Mouse (Mus musculus) lung, postnatal 36 days (tissue): Measurements from ENCODE around the gene Prkar2b.

Source experiments
- DNase-seq: peaks from one replicate; pipeline ENCODE4 v3.0.0; 2022; ENCODE audit warnings: mixed read lengths

Gene Prkar2b

DNA sequence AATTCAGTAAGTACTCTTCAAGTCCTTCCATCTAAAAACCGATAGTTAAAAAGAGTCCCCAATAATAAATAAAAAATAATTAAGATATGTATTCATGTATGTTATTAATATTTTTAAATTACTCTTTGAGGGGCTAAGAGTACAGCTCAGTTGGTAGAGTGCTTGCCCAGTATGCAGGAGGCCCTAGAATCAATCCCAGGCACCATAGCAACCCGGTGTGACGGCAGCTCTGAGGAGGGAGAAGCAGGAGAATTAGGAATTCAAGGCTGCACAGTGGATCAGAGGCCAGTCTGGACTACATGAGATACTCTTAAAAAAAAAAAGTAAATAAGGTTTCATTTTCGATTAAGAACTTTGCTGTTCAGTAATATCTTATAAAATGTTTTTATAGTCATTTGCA lies 53.5 kb downstream of the Prkar2b start:
- DNase-seq = no peak

DNA sequence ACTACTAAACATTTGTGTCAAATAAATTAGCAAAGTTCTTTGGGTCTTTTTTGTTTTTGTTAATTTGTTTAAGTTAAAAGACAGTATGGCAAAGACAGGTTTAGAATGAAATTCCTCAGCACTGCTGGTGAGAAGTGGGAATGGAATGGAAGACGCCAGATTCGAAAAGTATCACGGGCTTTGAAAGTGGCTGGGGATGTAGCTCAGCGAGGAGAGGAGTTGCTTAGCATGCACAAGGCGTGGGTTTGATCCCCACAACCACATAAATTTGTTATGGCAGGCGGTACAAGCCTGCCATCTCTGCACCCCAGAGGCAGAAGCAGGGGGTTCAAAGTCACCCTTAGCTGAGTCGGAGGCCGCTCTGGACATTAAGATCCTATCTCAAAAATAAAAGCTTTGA lies 54.1 kb downstream of the Prkar2b start:
- no peak for DNase-seq

DNA sequence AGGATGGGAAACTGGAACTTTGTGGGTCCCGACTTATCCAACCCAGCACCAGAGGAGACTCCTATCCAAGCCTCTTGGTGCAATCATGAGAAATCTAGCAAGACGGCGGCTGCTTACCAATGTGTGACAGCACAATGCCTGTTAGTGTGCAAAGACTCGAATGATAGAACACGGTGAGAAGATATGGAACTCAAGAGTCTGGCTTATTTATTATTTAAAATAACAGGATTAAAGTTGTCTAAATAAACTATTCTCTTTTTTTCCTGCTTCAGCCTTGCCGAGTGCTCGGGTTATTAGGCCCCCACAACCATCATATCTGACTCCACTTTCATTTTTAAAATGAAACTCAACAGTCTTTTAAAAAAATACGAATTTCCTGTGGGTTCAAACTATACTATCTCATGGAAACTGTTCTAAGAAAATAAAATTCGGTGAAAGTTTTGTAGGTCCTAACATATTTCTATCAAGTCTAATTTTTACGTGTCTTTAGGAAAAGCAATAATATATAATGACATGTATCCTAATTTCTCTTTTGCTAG lies 54.6 kb downstream of the Prkar2b start:
- no peak for DNase-seq

DNA sequence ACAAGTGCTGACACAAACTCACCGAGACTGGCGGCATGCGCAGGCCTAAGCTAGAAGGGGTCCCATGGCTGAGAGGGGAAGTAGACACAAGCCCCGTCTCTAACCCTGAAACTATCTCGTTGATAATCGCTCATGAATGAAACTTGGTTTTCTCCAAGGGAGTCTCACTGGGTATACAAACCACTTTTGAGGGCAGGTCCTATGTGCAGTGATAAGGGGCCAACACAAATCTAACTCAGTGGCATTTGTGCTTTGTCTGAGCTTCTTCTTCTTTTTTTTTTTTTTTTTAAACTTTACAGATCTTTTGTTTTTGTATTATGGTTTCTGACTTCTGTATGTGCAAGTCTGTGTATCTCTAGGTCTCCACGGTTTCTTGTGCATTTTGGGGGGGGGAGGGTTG lies 60.6 kb downstream of the Prkar2b start:
- no peak for DNase-seq

DNA sequence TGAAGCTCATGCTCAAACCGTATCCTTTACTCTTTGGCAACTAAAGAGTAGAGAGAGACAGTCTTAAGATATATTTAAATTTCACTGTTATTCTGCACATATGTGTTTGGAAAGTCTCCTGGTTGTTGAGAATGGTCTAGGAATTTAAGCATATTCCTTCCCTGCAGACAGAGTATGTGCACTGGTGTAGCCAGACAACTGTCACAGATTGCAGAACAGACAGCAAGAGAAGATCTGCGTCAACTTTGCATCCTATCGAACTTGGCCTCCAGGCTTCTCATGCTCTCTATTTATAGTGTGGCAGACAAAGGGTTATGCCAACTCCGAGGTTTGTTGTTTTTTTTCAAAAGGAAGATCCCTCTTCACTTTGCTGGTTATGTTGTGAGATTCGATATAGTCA lies 62.4 kb downstream of the Prkar2b start:
- DNase-seq = no peak

DNA sequence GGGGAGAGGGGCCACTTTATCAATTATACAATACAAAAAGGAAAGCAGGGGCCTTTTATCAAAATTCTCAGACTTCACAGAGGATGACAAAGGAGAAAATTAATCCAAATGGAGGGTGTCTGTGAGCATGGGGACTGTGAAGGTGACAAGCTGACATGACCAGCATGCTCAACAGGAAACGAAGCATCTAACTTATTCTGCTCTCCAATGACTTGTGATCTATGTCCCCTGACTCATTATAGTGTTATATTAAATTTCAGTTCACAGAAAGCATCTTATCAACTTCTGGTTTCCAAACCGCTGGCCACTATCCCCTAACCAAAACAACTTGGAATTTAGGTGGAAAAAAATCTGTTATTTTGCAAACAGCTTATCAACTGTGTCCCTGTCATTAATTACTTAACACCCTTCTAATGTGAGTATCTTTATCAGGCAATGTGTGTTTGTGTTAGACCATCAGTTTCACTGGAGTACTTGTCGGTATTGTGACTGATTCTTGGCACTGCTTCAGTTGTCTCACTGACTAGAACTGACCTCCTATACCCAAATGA lies 63.7 kb downstream of the Prkar2b start:
- no peak for DNase-seq

DNA sequence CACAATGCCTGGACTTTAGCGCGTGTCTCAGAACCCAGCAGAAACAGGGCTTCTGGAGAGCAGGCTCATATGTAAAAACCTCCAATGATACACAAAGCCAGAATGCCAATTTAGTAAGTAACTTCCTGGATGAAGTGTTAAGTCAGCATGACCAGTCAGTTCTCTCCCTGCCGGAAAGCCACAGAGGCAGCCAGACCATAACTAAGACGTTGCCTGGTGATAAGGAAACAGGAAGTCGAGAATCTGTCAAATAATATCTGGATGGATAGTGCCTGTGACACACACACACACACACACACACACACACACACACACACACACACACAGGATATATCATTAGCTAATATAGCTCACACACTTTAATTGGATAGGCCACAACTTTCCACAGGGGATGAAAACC lies 64.2 kb downstream of the Prkar2b start:
- DNase-seq = peak; percentile 61

DNA sequence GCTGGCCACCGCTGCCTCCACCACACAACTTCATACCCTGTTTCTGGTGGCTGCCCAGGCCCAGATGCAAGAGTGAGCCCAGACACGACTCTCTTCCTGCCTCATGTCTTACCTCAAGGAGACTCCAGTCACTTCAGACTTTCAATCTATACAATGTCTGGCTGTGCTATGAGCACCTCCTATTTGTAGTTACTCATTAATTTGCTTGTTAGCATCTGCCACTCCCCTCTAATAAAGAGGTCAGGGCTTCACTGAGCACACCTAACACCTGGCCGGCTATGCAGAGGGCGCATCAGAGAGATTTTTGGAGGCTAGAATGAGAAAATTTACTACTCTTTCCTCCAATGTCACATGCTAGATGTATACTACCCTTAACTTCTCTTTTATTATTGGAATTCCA lies 70.5 kb downstream of the Prkar2b start:
- no peak for DNase-seq

DNA sequence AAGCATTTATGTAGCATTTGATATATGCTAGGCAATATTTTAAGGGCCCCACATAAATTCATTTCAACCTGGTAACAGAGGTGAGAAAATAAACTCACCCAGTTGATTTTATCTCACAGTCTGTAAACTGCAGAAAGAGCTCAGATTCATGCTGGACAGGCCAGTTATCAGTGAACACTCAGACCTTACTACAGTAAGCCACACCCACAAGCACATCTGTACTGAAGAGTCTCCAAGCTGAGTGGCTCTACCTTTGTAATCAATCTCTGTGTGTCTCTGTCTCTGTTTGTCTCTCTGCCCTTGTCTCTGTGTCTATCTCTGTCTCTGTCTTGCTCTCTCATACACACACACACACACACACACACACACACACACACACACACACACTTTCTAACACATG lies 71.4 kb downstream of the Prkar2b start:
- no peak for DNase-seq

DNA sequence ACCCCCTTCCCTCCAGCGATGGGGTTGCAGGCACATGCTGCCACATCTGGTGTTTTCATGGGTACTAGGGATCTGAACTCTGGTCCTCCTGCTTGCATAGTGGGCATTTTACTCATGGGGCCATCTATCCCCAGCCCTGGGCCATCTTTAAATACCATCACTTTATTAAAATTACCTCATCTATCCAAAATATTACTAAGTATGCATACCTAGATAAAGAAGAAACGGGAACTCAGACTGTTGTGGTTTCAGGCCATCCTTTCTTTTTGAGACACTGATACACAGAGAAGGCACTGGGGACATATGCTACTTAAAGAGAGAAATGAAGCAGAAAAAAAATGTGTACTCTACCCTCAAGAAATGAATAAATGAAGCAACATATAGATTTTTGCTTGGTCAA lies 74.6 kb downstream of the Prkar2b start:
- DNase-seq = no peak

DNA sequence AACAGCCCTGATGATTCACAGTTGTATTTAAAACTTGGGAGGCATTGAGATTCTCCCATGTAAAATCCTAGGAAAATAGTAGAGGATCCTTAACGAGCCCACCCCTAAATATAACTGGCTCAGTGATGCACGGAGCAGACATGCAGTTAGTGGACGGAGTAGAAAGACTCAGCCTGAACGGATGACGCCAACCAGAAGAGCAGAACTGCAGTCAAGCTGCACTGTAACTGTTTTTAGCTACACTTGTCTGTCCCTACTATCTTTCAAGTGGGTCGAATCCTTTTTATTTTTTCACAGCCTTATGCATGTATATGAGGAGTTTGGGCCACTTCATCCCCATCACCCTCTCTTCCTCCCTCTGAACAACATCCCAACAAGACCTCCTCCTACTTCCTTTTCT lies 75.4 kb downstream of the Prkar2b start:
- DNase-seq = no peak

DNA sequence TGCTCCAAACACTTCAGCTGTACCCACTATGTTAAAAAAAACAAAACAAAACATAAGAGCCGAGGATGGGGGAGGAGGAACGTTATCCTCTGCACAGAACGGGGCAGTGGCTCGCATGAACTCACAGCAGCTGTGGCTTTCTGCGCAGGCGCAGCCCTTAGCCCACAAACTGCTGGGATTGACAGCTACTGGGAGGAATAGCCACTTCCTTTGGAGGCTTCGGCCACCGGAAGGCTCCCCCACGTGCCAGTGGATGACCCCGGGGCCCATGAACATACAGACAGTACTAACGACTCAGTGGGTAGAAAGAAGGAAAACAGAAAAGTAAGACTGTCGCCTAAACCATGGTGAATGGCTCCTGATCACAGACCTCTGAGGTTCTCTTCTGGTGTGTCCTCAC lies 76.4 kb downstream of the Prkar2b start:
- DNase-seq = no peak

DNA sequence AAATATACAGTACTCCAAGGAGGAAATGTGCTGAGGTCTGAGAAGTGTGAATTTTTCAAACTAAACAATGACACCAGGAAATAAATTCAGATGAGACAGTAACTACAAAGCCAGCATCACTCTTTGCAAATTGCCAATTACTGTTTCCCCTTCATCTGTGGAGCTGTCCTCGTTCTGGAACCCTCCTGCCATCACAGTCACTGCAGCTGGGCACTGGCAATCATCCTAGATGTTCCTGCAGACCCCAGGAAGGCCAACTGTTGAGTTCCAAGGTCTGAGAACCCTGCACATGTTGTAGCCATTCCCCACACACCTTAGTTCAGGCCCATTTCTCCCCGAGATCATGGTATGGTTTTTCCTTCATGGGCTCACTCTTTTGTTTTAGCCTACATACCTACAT lies 76.9 kb downstream of the Prkar2b start:
- no peak for DNase-seq

DNA sequence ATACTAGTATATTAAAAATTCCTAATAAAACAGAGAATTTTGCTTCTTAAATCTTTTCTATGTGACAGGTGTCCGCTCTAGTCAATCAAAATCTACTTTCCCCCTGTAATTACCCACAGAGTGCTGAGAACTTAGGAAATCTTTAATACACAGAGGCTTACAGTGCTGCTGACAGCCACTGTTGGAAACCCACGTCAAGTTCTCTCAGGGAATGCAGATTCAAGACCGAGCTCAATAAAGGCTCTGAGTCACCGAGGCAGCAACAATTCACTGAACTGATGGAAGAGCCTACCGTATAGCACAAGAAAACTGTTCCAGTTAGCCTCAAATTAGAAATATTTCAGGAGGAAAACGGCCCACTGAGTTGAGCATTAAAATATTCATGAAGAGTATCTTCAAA lies 77.3 kb downstream of the Prkar2b start:
- no peak for DNase-seq

DNA sequence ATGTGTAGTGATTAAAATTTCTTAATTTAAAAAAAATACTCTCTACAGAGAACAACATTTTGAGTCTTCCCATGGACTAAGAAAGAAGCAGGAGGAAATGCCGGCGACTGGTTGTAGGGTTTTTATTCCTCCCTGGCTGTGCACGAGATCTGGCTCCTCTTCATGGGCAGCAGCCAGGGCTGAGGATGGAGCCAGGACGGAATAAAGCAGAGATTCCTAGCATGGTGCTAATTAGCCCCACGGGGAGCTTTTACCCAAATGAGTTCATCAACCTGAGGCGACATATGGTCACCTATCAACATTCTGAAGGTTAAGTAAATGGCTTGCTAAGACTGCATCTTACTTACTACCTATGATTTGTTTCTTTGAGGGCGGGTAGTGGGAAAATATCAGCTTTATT lies 77.9 kb downstream of the Prkar2b start:
- no peak for DNase-seq

DNA sequence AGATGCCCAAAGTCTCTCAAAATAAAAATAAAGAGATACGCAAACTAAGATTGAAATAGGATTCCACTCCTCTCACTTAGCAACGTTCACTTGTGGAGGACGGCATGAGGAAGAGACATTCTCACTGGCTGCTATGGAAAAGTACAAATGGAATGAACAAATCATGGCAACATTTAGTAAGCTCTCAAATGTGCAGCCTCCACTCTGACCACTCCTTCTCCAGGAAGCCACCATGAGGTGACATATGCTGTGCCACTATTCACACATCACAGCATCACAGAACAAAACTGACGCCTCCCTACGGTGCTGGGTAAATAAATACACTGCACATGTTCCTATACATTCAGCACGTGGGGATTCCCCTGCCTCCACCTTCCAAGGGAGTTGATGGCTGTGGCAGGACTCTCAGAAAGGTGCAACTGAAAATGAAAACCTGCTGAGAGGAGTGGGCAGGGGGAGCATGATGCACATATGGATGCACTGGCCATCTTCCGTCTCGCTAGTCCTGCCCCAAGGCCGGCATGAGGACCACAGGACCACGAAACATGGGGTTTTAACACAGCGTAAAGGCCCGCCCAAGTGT lies 83.4 kb downstream of the Prkar2b start:
- DNase-seq = no peak

DNA sequence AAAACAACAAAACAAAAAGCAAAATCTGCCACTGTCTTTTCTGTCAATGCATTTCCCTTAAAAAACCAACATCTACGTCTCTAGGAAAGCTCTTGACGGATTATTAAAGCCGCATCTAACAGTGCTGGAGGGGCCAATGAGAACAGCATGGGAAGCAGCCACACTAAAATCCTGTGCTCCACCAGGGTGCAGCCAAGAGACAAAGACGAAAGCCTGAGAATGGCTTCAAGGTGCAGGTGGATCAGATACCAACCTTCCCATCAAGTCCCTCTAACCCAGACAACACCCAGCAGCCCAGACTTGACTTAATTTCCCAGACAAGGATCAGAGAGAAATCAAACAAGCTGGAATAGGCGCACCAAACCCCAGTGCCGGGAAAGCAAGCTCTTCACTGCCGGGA lies 84.6 kb downstream of the Prkar2b start:
- peak; percentile 46 for DNase-seq

DNA sequence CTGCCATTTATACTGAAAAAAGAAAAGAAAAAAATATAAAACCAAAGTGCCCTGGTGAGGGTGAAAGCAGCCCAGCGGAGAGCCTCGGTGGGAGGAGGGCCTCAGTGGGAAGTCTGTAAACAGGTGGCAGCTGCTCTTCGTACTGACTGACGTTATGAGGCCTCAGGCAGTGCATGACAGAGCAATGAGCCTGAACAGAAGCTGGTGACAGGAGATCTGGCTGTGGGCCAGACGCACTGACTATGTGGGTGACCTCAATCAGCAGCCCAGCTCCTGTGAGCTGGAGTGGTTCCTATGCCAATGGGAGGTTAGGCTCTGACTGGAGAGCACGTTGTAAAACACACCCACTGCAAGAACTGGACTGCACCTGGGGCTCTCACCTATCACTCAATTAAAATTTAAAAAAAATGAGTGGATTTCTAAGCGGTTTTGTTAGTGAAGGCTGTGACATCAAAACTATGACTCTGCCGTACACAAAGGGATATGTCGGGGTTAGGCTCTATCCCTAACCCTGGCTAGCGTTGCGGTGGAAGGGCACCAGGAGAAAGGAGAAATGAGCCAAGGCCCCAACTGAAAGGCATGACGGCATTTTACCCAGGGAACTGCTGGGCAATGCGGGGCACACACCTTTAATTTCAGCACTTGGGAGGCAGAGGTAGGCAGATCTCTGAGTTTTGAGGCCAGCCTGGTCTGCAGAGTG lies 87.5 kb downstream of the Prkar2b start:
- peak; percentile 61 for DNase-seq

DNA sequence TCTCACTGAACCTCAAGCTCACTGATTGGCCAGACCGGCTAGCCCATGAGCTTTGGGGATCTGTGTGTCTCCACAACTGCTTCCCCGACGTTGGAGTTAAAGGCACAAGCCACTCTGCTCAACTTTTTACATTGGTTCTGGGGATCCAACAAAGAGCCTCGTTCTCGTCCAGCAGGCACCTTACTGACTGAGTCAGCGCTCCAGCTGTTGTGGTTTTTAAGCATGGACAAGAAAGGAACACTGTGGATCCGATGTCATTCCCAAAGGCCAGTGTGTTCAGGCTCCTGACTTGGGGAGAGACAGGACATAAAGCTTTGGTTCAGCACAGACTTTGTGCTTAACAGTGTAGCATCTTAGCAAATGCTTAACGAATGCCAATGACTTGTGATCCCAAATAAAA lies 89.5 kb downstream of the Prkar2b start:
- no peak for DNase-seq

DNA sequence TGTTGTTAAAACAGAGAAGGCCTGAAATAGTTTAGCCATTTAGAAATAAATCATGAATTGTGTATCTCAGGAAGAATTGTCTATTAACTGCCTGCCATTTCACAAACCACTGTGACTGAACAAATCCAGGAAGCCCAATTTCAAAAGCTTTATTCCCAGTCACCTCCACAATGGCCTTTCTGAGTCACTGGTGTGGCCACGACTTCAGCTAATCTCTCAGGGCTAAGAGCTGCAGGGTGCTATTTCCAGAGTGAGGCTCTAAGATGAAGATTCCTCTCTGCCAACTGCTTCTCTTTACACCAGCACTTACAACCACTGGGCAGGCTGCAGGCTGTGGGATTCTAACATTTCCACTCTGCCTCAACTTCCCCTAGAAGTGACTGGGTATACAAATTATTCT lies 92.0 kb downstream of the Prkar2b start:
- no peak for DNase-seq

DNA sequence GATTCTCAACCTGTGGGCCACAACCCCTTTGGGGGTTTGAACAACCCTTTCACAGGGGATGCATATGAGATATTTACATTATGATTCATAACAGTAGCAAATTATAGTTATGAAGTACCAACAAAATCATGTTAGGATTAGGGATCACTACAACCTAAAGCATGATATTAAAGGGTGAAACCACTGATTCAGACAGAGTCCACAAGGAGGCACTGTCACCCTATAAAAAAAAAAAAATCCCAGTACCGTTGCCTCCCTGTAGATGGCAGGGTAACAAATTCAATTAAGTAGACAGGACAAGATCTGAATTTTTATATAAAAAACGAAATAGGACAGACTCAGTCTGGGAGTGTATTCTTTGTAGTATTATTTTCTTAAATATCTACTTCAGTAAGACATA lies 93.6 kb downstream of the Prkar2b start:
- peak; percentile 62 for DNase-seq

DNA sequence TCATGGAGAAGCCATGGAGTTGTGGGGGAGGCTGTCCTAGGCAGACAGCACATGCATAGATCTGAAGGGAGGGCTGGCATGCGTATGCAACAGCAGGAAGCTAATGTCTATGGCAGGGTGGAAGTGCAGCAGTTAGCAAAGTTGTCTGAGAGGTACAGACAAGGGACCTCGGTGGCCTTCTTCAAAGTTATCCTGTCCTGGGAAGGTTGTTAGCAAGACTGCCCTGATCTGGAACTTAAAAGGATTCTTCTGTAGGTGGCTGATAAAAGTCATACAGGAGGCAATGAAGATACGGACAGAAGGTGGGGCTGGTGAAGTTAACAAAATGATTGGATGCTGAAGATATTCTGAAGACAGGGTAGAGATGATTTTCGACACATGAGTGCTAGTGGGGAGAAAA lies 94.7 kb downstream of the Prkar2b start:
- DNase-seq = no peak

DNA sequence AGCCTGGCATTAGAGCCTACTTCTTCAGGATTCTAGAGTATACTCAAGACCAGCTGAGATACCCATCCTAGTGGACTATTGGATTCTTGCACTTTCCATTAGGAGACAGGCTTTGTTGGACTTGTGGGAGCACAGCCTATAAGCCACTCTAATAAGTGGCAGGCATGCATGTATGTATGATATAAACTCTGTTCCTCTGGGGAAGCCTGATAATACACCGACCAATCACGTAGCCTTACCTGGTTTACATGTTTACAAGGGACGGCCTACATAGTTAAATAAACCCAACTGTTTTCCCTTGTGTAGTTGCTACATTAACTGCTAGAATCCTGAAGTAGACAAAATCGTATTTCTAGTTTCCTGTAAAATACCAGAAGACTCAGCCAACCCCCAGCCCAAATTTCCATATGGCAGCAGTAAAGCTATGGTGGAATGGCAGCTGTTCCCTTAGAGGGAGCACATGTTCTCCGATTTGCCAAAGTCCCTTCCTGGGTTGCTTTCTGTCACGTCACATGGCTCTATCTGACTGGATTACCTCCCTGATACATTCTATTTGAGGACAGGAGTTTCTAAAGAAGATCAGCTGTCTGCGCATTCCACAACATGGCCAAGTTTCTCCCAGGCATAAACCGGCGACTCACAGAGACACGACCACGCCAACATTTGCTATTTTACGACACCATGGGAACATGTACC lies 95.4 kb downstream of the Prkar2b start:
- no peak for DNase-seq

DNA sequence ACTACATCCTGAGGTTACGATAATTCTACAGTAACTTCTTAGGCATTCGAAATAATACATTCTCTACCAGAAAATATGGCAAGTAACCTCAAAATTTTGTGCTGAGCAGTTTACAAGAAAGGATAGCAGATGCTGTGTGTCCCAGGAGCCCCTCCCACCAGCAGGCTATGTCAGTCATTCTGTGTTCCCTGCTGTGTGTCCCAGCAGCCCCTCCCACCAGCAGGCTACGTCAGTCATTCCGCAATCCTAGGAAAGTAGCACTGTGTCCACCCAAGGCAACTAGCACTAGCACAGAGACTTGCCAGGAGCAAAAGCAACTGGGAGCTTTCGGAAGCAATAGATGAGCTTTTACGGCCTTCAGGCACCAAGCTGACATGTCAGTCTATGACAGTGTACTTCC lies 97.0 kb downstream of the Prkar2b start:
- no peak for DNase-seq
